Mouse (Mus musculus): ENCODE data around the gene Arhgap30. TPM values are rescaled to one million over a fixed set of nuclear protein-coding genes. Genes with fewer than 3 reads are reported as not detected.

Gene Arhgap30
- total RNA-seq, 4 experiments from 2014 or later, result 1.9 to 8.7 (median 4.9) TPM

GRCm38 (mm10) chr1:171375646-171376097 is 13.1 kb upstream of the Arhgap30 start:
- DNase-seq (ENCODE audit: low spot score in 2 of 2), result no peak

GRCm38 (mm10) chr1:171378298-171378697 is 10.5 kb upstream of the Arhgap30 start:
- DNase-seq (ENCODE audit: low spot score in 2 of 2), result no peak

DNA sequence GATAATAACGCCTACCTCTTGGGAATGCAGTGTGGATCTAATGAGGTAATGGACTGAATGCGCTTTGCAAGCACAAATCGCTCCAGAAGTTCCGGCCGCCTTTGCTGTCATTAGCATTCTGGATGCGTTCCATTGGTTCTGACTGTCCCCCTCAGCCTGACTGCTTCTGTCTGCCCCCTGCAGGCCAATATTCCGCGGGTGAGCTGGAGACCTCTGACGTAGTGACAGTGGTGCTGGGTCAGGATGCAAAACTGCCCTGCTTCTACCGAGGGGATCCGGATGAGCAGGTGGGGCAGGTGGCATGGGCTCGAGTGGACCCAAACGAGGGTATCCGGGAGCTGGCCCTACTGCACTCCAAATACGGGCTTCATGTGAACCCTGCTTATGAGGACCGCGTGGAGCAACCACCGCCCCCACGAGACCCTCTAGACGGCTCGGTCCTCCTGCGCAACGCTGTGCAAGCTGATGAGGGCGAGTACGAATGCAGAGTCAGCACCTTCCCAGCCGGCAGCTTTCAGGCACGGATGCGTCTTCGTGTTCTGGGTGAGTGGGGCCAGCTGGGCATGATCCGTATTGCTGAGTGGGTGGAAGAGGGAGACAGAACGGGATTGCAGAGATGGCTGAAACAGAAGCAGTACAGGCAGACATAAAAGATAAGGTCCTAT is 8.7 kb upstream of the Arhgap30 start:
- DNase-seq (ENCODE audit: low spot score in 2 of 2), result peak; percentile 73 to 77

DNA sequence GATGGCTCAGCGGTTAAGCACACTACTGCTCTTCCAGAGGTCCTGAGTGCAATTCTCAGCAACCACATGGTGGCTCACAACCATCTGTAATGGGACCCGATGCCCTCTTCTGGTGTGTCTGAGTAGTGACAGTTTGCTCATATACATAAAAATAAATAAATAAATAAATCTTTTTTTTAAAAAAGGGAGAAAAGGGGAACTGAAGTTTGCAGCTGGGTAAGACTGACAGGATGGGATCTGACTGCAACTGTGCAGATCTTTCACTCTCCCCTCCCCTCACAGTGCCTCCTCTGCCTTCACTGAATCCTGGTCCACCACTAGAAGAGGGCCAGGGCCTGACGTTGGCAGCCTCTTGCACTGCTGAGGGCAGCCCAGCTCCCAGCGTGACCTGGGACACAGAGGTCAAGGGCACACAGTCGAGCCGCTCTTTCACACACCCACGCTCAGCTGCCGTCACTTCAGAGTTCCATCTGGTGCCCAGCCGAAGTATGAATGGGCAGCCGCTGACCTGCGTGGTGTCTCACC is 6.6 kb upstream of the Arhgap30 start:
- DNase-seq (ENCODE audit: low spot score in 2 of 2), result no peak

DNA sequence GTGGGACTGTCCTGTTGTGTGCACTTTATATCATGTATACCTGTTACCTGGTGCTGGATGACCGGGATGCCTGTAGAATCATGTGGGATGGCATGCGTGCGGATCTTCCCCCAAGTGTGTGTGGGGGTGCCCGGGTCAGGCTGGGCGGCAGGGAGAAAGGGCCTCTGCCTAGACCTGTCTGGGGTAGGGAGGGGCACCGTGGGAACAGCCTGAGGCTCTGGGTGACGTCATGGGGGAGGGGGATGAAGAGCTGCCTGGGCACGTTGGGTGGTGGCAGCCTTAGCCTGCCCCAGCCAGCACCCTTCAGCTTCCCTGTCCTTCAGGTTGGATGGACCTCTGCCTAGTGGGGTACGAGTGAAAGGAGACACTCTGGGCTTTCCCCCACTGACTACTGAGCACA is 4.4 kb upstream of the Arhgap30 start:
- DNase-seq (ENCODE audit: low spot score in 2 of 2), result no peak

GRCm38 (mm10) chr1:171385171-171385570 is 3.6 kb upstream of the Arhgap30 start:
- no peak for DNase-seq (ENCODE audit: low spot score in 2 of 2)

DNA sequence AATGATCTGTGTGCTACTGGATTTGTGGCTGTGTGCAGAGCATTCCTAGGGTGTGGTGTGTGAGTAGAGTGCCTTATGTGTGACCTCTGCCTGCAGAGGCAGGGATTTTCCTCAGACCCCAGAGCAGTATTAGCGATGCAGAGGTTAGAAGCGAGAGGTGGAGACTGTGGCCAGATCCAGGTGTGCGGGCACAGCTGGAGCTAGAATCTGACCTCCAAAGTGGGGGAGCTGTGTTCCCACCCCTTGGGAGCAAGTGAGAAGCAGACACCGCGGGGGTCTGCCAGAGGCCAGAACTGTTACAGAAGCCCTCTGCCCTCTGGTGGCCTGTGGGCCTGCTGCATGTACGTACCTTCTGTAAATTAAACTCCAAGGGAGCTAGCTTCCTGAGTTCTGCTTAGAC is 1.7 kb upstream of the Arhgap30 start:
- DNase-seq (ENCODE audit: low spot score in 2 of 2), result no peak

DNA sequence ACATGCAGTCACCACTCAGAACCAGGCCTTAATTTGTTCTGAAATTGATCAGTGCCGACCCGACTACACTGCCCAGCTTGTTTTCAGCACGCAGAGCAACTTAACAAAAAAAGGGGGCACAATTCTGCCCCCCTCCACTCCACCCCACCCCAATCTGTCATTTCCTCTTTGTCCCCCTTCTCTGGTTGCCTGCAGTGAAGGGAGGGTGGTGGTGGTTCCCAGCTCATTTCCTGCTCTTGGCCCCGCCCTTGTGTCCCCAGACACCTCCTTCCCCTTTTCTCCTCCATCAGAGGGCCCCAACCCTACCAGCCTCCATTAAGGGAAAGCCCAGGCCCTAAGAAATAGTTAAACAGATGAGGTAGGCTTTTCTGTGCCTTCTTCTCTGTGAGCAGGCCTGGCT is 1.3 kb downstream of the Arhgap30 start:
- DNase-seq (ENCODE audit: low spot score in 2 of 2), result no peak

- DNase-seq (ENCODE audit: low spot score in 2 of 2), result no peak
Observed at GRCm38 (mm10) chr1:171401821-171402220, 13.1 kb downstream of the Arhgap30 start.

DNA sequence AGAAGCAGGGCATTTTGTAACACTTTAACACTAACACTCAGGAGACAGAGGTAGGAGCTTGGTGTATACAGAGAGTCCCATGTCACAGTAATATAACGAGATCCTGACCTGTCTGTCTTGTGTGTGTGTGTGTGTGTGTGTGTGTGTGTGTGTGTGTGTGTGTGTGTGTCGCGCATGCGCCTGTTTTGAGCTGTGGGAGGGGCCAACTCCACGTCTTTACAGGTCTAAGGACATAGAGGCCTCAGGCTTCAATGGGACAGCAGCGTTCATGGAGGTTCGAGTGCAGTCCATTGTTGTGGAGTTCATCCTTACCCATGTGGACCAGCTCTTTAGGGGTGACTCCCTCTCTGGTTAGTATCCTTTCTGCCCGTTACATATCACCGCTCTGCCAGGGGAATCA is 14.2 kb downstream of the Arhgap30 start:
- DNase-seq (ENCODE audit: low spot score in 2 of 2), result no peak

DNA sequence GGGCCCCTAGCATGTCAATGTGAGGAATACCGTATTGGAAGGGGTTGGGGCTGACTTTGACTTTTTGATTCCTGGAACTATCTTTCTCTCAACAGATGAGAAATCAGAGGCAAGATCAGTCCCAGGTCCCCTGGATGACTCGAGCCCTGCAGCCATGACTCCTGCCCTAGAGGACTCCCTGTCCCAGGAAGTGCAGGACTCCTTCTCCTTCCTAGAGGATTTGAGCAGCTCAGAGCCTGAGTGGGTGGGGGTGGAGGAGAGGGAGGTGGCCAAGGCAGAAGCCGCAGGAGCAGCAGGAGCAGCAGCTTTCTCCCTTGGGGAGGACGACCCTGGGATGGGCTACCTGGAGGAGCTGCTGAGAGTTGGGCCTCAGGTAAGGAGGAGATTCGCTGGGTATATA is 18.5 kb downstream of the Arhgap30 start:
- DNase-seq (ENCODE audit: low spot score in 2 of 2), result no peak

DNA sequence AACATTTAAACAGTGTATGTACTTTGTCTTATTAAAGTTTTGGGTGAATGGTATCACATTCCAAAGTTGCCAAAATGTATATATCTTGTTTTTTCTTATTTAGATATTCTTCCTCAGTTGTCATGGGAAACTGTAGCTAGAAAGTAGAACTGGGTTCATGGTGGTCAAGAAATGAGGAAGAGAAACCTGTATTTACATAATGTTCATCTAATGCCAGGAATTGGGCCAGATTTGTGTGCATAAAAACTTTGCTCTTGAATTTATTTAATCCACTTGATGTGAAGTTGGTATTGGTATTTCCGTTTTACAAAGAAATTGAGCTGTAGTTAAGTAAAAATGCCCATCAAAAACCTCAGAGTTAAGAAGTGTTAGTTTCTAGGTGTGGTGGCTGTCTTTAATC is 21.5 kb downstream of the Arhgap30 start:
- no peak for DNase-seq (ENCODE audit: low spot score in 2 of 2)

- DNase-seq (ENCODE audit: low spot score in 2 of 2), result peak; percentile 92 to 96
Observed at GRCm38 (mm10) chr1:171410947-171411484, 22.3 kb downstream of the Arhgap30 start, which contains the start of gene Usf1. Gene Usf1 (plus strand): TSS chr1:171411313.

- no peak for DNase-seq (ENCODE audit: low spot score in 2 of 2)
Observed at GRCm38 (mm10) chr1:171411492-171411941, 22.8 kb downstream of the Arhgap30 start.

DNA sequence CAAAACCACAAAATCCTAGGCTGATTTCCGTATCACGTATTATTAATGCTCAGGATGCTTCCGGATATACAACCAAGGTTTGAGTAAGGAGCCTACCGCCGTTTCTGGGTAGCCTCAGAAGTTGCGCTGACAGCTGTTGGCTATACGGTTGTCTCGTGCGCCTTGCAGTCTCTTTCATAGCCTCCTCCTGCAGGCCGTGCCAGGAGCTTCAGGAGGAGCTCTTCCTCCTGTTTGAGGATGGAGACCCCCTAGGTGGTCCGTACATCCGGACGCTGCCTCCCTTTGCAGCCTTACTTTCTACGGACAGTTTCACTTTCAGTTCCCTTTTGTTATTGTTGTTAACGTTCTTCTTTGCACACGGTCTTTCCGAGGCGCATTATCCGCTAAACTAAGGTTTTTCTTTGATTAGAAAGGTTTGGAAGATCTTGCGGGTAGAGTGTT is 23.3 kb downstream of the Arhgap30 start:
- no peak for DNase-seq (ENCODE audit: low spot score in 2 of 2)

DNA sequence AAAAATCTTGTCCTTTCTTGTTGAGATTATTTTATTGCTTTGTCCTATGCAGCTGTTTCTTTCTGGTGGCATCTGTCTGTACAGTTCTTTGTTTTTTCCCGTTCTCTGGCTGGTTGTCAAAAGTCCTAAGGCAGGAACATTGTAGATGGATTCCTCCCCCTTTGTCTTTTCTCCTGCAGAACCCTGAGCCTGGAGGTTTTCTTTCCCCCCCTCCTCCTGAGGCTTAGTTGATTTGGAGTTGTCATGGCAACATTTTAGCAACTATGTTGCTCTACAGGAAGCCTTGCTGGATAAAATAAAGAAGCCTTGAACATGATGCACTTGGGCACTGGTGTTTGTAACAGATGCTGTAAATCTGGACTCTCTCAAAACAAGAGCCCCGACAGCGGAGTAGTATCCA is 23.7 kb downstream of the Arhgap30 start:
- DNase-seq (ENCODE audit: low spot score in 2 of 2), result peak; percentile 30

DNA sequence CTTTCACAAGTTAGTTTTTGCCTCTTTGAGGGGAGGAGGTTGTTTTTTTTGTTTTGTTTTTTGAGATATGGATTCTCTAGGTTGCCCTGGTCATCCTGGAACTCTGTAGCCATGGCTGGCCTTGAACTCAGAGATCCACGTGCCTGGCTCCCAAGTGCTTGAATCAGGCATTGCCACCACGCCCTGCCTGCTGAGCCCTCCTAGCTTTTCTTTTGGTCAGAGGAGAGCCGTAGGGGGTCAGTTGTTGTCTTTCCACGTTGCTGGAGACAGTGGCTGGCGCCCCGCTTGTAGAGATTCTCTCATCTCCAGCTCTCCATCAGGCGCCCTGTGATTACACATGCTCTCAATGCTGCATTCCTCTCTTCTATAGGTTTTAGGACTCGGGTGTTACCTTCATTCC is 24.9 kb downstream of the Arhgap30 start:
- no peak for DNase-seq (ENCODE audit: low spot score in 2 of 2)

- DNase-seq (ENCODE audit: low spot score in 2 of 2), result no peak
Observed at GRCm38 (mm10) chr1:171418660-171419059, 29.9 kb downstream of the Arhgap30 start, which contains the start of gene Tstd1. Gene Tstd1 (plus strand): TSS chr1:171418872.

DNA sequence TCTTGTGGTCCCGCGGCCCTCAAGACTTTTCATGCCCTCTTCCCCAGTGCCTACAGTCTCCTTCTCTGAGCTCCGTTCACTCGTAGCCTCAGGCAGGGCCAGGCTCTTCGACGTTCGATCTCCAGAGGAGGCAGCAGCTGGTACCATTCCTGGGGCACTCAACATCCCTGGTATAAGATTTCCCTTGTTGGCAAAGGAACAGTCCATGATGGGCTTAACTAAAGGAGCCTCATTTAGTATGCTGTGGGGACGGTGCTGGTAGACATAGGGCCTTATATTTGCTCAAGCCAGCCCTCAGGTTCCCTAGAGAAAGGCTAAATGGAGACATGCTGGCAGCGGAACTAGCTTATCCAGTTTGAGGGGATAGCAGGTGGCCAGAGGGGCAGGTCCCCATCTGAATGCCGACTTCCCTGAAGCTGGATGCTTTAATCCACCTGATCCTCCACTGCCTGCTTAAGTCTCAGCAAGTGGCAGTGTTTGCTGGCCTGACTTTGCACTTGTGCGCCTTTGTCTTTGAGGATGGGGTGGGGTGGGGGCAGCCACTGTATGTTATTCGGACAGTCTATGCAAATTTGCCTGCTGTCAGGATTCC is 30.6 kb downstream of the Arhgap30 start:
- no peak for DNase-seq (ENCODE audit: low spot score in 2 of 2)

DNA sequence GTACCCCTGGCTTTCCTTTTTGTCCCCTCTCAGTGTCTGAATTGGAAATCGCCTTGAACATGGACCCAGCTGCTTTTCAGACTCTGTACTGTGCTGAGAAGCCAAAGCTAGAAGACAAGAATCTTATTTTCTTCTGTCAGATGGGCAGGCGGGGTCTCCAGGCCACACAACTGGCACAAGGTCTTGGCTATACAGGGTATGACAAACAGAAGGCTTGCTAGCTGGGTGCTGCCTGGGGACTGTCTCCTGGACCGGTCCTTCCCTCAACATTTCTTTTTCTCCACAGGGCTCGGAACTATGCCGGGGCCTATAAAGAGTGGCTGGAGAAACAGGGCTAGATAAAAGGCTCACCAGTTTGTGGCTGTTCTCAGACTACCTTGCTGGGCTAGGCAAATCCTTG is 31.2 kb downstream of the Arhgap30 start:
- DNase-seq (ENCODE audit: low spot score in 2 of 2), result no peak

- no peak for DNase-seq (ENCODE audit: low spot score in 2 of 2)
Observed at GRCm38 (mm10) chr1:171422504-171423095, 33.8 kb downstream of the Arhgap30 start.

- DNase-seq (ENCODE audit: low spot score in 2 of 2), result no peak
Observed at GRCm38 (mm10) chr1:171424638-171425037, 35.9 kb downstream of the Arhgap30 start.
